Mouse (Mus musculus): Measurements from ENCODE around the gene Dynlt1b.
"Not testable (repeated sequence)": the region's sequence is repeated elsewhere in the genome, so short reads cannot be mapped to it uniquely, and the experiment has no call there.

- not testable (repeated sequence) for TF ChIP-seq EP300 (IDR thresholded peaks at IDR 0.05; ENCODE audit: insufficient read depth, low read depth, low read length); CTCF (IDR thresholded peaks at IDR 0.05)
Measured at GRCm38 (mm10) chr17:6420557-6420956, 9.4 kb upstream of the Dynlt1b start.
